Mouse (Mus musculus): ENCODE measurements around the gene Cpt1c. TPM values are rescaled to one million over a fixed set of nuclear protein-coding genes. Genes with fewer than 3 reads are reported as not detected.

Cpt1c gene
- polyA plus RNA-seq, 1 experiment from 2014 or later = 60.3 TPM

DNA sequence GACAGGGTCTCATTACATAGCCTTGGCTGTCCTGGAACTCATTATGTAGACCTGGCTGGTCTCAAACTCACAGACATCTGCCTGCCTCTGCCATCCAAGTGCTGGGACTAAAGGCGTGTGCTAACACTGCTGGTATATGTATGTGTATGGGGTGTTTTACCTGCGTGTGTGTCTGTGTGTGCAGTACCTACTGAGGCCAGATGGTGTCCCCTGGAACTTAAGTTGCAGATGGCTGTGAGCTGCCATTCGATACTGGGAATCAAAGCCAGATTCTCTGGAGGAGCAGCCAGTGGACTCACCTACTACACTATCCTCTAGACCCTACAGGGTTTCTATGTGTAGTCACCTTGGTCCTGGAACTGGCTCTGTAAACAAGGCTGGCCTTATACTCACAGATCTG lies 49.2 kb downstream of the Cpt1c start:
- H3K27me3 ChIP-seq (ENCODE audit: control insufficient read depth, insufficient read depth, low read length) = no peaks in the 10 kb centered on the region
- H3K9me3 ChIP-seq (ENCODE audit: control insufficient read depth, low read length) = no peaks in the 10 kb centered on the region
- ATAC-seq (ENCODE audit: low read depth) = no peak
- H3K4me2 ChIP-seq (ENCODE audit: low read depth, low read length) = no peak overlapping the region
- H3K27ac ChIP-seq (ENCODE audit: low read depth, low read length) = no peak overlapping the region
- 71% methylated on average over 3 of the region's 3 CpGs for WGBS
- H3K9ac ChIP-seq (replicated peaks; ENCODE audit: low read depth, low read length) = no peak overlapping the region
- no peak overlapping the region for H3K4me3 ChIP-seq (ENCODE audit: low read depth, low read length)
- H3K36me3 ChIP-seq (ENCODE audit: control insufficient read depth, insufficient read depth, low read length) = peaks cover 10% of the 10 kb centered on the region
- peaks cover 15% of the 10 kb centered on the region for H3K4me1 ChIP-seq (ENCODE audit: control insufficient read depth, insufficient read depth, low read length)

DNA sequence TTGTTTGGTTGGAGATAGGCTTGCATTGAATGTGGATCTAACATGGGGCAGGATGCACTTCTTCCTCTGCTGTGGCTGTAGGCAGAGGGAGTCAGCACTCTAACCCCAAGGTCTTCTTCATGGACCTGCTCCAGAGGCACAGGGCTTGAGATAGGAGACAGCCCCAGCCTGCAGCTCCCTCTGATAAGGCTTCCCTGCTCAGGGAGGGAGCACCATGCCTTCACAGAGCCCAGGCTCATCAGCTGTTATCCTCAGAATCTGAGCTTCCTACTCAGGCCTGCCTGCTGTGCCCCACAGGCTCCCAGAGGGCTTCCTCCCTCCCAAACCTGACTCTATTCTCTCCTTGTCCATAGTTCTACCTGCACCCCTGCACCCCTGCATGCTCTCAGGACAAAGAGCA lies 52.1 kb downstream of the Cpt1c start:
- Histone ChIP-seq H3K27me3 (ENCODE audit: control insufficient read depth, insufficient read depth, low read length) (no peaks in the 10 kb centered on the region), H3K27ac (ENCODE audit: low read depth, low read length) (no peak overlapping the region), H3K36me3 (ENCODE audit: control insufficient read depth, insufficient read depth, low read length) (peaks cover 10% of the 10 kb centered on the region), H3K4me3 (ENCODE audit: low read depth, low read length) (no peak overlapping the region), H3K9ac (replicated peaks; ENCODE audit: low read depth, low read length) (no peak overlapping the region), H3K9me3 (ENCODE audit: control insufficient read depth, low read length) (no peaks in the 10 kb centered on the region), H3K4me1 (ENCODE audit: control insufficient read depth, insufficient read depth, low read length) (no peaks in the 10 kb centered on the region), H3K4me2 (ENCODE audit: low read depth, low read length) (no peak overlapping the region)
- no peak for ATAC-seq (ENCODE audit: low read depth)

DNA sequence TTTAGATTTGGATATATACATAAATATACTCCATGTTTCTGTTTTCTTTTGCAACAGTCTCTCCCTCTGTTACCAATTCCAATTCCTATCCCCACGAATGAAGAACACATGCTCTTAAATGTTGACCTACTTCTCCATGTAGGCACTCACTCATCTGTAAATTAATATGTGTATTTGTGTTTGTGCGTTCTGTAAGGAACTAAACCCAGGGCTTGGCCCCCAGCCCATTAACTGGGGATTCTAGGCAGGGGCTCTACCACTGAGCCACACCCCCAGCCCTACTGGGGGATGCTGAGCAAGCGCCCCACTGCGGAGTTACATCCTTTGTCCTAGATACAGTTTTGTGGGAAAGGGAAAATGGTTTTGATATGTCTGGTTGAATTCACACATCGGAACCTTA lies 55.5 kb downstream of the Cpt1c start:
- H3K27me3 ChIP-seq (ENCODE audit: control insufficient read depth, insufficient read depth, low read length) = no peaks in the 10 kb centered on the region
- no peak for ATAC-seq (ENCODE audit: low read depth)
- H3K4me2 ChIP-seq (ENCODE audit: low read depth, low read length) = no peak overlapping the region
- H3K4me1 ChIP-seq (ENCODE audit: control insufficient read depth, insufficient read depth, low read length) = no peaks in the 10 kb centered on the region
- WGBS = 94% methylated on average over 5 of the region's 5 CpGs
- no peak overlapping the region for H3K4me3 ChIP-seq (ENCODE audit: low read depth, low read length)
- H3K27ac ChIP-seq (ENCODE audit: low read depth, low read length) = no peak overlapping the region
- H3K36me3 ChIP-seq (ENCODE audit: control insufficient read depth, insufficient read depth, low read length) = peaks cover 27% of the 10 kb centered on the region
- H3K9ac ChIP-seq (replicated peaks; ENCODE audit: low read depth, low read length) = no peak overlapping the region
- H3K9me3 ChIP-seq (ENCODE audit: control insufficient read depth, low read length) = no peaks in the 10 kb centered on the region

- ATAC-seq (ENCODE audit: low read depth) = no peak
- Histone ChIP-seq H3K36me3 (ENCODE audit: control insufficient read depth, insufficient read depth, low read length) (peaks cover 34% of the 10 kb centered on the region), H3K27me3 (ENCODE audit: control insufficient read depth, insufficient read depth, low read length) (no peaks in the 10 kb centered on the region), H3K4me1 (ENCODE audit: control insufficient read depth, insufficient read depth, low read length) (no peaks in the 10 kb centered on the region), H3K9ac (replicated peaks; ENCODE audit: low read depth, low read length) (no peak overlapping the region), H3K27ac (ENCODE audit: low read depth, low read length) (no peak overlapping the region), H3K9me3 (ENCODE audit: control insufficient read depth, low read length) (no peaks in the 10 kb centered on the region), H3K4me2 (ENCODE audit: low read depth, low read length) (no peak overlapping the region), H3K4me3 (ENCODE audit: low read depth, low read length) (no peak overlapping the region)
- 87% methylated on average over 3 of the region's 3 CpGs for WGBS
Measured at GRCm38 (mm10) chr7:44918219-44918618, 56.4 kb downstream of the Cpt1c start.

- 89% methylated on average over 4 of the region's 4 CpGs for WGBS
- Histone ChIP-seq H3K36me3 (ENCODE audit: control insufficient read depth, insufficient read depth, low read length) (peaks cover 29% of the 10 kb centered on the region), H3K27me3 (ENCODE audit: control insufficient read depth, insufficient read depth, low read length) (no peaks in the 10 kb centered on the region), H3K9ac (replicated peaks; ENCODE audit: low read depth, low read length) (no peak overlapping the region), H3K27ac (ENCODE audit: low read depth, low read length) (no peak overlapping the region), H3K4me1 (ENCODE audit: control insufficient read depth, insufficient read depth, low read length) (no peaks in the 10 kb centered on the region), H3K4me3 (ENCODE audit: low read depth, low read length) (no peak overlapping the region), H3K4me2 (ENCODE audit: low read depth, low read length) (no peak overlapping the region), H3K9me3 (ENCODE audit: control insufficient read depth, low read length) (no peaks in the 10 kb centered on the region)
- no peak for ATAC-seq (ENCODE audit: low read depth)
Measured at GRCm38 (mm10) chr7:44916881-44917280, 57.8 kb downstream of the Cpt1c start.

DNA sequence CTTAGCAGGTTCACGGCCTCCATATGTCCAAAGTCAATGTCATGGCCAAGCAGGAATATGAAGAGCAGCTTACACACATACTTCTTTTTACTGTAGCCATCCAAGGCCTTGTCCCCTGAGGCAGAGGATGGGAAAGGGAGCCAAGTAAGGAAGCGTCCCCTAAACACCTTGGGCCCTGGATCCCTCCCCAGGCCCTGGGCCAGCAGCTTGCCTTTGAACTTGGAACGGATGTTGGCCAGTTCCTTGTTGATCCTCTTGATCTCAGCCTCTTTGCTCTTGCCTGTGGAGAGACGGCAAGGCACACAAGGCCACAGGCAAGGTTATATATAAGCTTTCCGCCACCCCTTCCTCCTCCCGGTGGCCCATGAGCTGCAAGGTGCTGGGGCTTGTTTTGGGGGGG lies 58.5 kb downstream of the Cpt1c start:
- WGBS = 84% methylated on average over 6 of the region's 6 CpGs
- Histone ChIP-seq H3K36me3 (ENCODE audit: control insufficient read depth, insufficient read depth, low read length) (peaks cover 29% of the 10 kb centered on the region), H3K27ac (ENCODE audit: low read depth, low read length) (no peak overlapping the region), H3K9me3 (ENCODE audit: control insufficient read depth, low read length) (no peaks in the 10 kb centered on the region), H3K9ac (replicated peaks; ENCODE audit: low read depth, low read length) (no peak overlapping the region), H3K4me2 (ENCODE audit: low read depth, low read length) (no peak overlapping the region), H3K4me1 (ENCODE audit: control insufficient read depth, insufficient read depth, low read length) (no peaks in the 10 kb centered on the region), H3K4me3 (ENCODE audit: low read depth, low read length) (no peak overlapping the region), H3K27me3 (ENCODE audit: control insufficient read depth, insufficient read depth, low read length) (no peaks in the 10 kb centered on the region)
- no peak for ATAC-seq (ENCODE audit: low read depth)

DNA sequence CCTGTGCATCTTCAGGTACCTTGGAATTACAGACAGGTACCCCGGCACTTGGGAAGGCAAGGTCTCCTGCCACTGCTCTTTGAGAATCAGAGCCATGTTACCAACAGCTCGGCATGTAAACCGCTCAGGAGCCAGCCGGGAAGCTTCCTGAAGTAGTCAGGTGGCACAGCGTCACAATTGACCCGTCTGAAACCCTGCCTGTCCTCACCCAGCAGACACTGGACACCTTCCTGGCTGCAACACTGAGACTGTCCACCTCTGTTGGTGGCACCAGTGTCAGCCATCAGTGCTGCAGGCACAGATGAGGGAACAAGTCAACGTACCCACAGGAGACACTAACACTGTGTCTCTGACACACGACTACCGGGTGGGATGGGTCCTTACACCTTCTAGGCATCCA lies 59.3 kb downstream of the Cpt1c start:
- no peak for ATAC-seq (ENCODE audit: low read depth)
- Histone ChIP-seq H3K27ac (ENCODE audit: low read depth, low read length) (no peak overlapping the region), H3K9ac (replicated peaks; ENCODE audit: low read depth, low read length) (no peak overlapping the region), H3K4me1 (ENCODE audit: control insufficient read depth, insufficient read depth, low read length) (no peaks in the 10 kb centered on the region), H3K27me3 (ENCODE audit: control insufficient read depth, insufficient read depth, low read length) (no peaks in the 10 kb centered on the region), H3K36me3 (ENCODE audit: control insufficient read depth, insufficient read depth, low read length) (peaks cover 32% of the 10 kb centered on the region), H3K4me2 (ENCODE audit: low read depth, low read length) (no peak overlapping the region), H3K4me3 (ENCODE audit: low read depth, low read length) (no peak overlapping the region), H3K9me3 (ENCODE audit: control insufficient read depth, low read length) (no peaks in the 10 kb centered on the region)
- 97% methylated on average over 9 of the region's 9 CpGs for WGBS

DNA sequence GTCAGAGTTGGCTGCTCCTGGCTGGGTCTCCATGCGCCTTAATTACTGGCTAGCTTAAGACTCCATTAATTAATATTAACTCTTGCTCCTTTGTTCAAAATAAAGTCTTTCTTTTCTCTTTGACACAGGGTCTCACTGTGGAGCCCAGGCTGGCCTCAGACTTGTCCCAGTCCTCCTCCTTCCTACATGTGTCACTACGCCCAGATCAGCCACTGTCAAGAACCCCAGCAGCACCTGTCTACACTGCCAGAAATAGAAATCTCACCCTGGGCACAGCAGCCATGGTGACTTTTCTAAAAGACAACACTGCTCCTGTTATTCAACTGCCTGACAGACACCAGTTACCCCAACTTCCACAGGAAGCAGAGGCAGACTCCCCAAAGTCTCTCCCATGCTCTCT lies 60.3 kb downstream of the Cpt1c start:
- H3K36me3 ChIP-seq (ENCODE audit: control insufficient read depth, insufficient read depth, low read length) = peaks cover 36% of the 10 kb centered on the region
- WGBS = 96% methylated on average over 2 of the region's 2 CpGs

More for the DNA sequence above, 60.3 kb downstream of the Cpt1c start:
- H3K4me1 ChIP-seq (ENCODE audit: control insufficient read depth, insufficient read depth, low read length) = no peaks in the 10 kb centered on the region
- no peak overlapping the region for H3K27ac ChIP-seq (ENCODE audit: low read depth, low read length)
- H3K4me2 ChIP-seq (ENCODE audit: low read depth, low read length) = no peak overlapping the region
- H3K9ac ChIP-seq (replicated peaks; ENCODE audit: low read depth, low read length) = no peak overlapping the region
- H3K9me3 ChIP-seq (ENCODE audit: control insufficient read depth, low read length) = no peaks in the 10 kb centered on the region
- no peaks in the 10 kb centered on the region for H3K27me3 ChIP-seq (ENCODE audit: control insufficient read depth, insufficient read depth, low read length)
- ATAC-seq (ENCODE audit: low read depth) = no peak
- no peak overlapping the region for H3K4me3 ChIP-seq (ENCODE audit: low read depth, low read length)

All from neural tube, embryonic 14.5 days (tissue).